Mouse (Mus musculus): ENCODE measurements at regions not wholly inside any gene's neighbourhood (a gene's known extent, or its start where the extent isn't known, plus 50 kb on each side); places are given as distances from the start of the nearest gene placed in this dataset.

DNA sequence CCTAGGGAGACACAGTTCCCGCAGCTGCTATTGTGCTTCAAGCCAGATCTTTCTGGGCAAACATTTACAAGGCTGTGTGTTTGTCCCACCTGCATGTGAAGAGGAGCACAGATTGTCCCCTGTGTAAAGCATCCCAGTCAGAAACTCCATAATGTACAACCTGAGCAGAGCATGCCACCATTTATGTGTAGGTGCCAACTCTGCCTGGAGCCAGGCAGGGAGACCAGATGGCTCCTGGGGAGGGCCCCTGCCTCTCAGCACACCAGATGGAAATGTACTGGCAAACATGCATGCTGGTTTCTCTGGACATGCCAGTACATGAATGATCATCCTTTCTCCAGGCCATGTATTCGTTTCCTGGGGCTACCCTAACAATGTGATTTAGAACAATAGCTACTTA, 98.6 kb upstream of the Foxp3 start:
- DNase-seq = no peak

DNA sequence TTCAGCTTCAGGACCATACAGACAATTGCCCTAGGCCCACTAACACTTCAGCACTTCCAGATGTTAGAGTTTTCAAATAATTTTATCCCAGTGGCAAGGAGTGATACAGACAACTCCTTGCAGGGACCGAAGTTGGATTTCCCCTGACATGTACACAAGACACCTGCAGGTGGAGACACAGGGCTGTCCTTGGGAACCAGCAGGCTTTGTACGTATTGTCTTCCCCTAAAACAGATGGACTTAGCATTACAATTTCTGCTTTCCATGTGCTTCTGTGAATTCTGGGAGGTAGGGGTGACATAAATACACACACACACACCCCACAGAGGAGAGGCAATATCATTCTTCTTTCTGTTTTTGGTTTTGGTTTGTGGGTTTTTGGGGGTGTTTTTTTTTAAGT, 98.2 kb upstream of the Usp27x start:
- peak; percentile 54 for DNase-seq

DNA sequence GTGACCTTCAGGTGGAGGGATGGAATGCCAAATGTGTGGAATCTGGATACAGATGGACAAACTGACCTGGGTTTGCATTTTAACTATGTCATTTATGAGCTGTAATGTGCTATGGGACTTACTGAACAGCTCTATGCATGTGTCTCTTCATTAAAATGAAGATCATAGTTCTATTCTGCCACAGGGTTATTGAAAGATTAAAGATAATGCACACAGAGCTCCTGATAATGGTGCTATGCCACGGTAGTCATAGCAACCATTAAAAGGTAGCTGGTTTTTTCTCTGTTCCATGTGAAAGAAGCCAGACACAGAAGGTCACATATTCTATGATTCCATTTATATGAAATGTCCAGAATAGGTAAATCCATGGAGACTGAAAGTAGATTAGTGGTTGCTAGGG, 94.2 kb upstream of the Usp27x start:
- no peak for DNase-seq

DNA sequence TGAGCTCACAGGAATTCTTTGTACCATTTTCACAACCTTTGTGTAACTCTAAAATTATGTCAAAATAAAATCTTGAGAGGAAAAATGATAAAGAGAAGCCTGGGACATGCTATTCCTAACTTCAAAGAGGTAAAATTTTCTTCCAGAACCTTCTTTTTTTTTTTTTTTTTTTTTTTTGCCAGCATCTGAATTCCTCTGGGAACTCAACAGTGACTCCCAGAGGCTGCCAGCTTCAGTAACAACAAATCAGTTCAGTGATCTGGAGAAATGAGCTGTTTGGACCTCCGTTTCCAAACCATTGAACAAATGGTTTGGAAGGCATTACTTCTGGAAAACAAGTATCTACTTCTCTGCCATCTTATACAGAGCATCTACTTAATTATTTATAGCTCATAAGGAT, 92.4 kb upstream of the Usp27x start:
- peak; percentile 13 for DNase-seq

DNA sequence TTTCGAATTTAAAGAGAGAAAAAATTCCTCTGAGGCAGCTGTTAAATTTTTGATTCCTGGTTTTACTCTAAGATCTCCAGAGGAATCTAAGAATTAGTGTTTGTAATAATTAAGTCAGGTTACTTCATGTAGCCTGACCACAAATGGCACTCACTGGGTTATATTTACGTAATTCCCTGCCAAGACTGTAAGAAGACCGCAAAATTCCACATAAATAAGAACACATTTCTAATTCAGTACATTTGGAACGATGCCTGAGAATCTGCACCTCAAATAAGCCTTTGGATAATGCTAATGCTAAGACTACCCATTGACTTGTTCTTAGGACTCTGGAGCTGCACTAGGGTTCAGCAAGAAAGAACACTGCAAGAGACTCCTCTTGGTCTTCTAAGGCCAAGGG, 81.2 kb upstream of the Usp27x start:
- DNase-seq = no peak

DNA sequence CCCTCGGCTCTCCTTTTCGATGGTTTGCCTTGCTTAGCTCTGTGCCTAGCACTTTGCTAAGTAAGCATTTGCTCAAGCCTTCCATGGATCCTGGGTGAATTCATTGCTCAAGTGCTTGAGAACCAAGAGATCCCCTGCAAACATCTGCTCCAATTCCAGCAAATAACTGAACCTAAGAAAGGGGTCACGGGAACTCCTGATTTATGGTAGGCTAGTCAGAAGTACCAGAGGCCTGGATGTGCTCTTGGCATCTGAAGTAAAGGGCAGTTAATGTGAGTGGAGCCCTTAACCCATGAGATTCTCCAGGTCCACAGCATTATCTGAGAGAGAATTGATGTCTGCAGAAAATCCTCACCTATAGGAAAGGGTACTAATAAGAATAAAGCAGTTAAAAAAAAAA, 69.4 kb upstream of the Usp27x start:
- DNase-seq = no peak

DNA sequence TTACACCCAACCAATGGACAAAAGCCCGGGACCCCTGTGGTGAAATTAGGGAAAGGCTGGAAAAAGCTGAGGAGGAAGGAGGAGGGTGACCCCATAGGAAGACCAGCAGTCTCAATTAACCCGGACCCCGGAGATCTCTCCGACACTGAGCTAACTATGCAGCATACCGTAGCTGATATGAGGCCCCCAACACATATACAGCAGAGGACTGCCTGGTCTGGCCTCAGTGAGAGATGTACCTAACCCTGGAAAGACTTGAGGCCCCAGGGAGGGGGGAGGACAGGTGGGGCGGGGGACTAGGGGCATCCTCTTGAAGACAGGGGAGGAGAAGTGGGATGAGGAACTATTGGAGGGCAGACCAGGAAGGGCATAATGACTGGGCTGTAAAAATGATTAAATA, 69.0 kb upstream of the Usp27x start:
- no peak for DNase-seq

DNA sequence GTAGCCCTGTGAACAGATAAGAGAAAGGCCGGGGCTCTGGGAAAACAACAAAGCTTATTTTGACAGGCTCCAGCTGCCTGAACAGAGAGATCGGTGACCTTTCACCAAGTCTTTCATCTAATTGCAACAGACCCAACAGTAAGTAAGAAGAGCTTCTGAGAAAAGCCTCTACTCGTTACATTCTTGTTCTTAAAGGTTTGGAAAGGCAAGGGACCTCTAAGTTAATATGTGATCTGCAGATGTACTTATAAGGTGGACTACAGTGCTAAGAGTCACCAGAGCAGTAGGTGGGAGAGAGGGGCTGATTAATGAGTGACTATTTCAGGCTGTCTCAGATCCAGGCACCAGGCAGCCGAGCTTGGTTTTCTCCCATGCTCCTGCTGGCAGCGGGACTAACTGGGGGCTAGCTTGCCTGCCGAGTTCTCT, 68.4 kb upstream of the Usp27x start:
- DNase-seq = peak; percentile 13

DNA sequence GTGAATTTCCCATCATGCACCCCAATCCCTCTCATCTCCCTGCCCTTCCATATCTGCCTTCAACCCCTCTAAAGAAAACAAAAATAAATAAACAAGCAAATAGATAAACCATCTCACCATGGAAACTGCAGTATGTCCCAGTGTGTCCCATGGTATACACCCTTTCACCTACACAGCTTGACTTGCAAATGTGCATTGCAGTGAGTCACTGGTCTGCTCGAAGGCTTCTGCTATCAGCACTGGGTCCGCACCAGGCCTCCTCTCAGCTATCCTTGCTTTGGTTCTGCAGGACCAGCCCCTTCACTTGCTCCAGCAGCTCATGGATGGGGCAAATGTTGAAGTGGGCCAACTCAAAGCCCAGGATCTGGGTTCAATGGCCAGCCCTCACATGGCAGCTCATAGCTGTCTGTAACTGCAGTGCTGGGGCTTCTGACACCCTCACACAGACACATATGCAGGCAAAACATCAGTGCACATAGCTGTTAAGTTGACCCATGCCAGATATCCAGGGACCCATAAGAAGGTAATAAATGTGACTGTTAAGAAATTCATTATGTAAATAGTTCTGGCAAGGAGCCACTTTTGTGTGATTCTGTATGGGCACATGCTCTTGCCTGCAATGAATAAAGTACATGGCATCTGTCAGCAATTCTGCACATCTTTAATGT, 59.9 kb upstream of the Usp27x start:
- DNase-seq = no peak

DNA sequence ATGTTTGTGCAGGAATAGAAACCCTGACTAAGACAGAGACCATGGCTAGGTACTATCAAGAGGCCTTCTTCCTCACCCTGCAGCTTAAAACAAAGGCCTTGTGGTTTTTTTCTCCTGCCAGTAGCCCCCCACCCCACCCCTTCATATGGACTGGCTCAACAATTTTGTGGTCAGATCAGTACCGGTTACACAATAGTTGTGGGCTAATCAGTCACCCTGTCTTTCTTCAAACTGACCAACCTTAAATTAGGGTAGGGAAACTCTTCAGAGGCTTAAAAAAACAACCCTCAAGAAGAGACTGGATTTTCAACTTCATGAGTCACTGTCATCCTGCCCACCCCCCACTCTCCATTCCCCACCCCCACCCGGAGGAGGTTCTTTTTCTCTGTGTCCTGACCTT, 58.6 kb upstream of the Usp27x start:
- no peak for DNase-seq

DNA sequence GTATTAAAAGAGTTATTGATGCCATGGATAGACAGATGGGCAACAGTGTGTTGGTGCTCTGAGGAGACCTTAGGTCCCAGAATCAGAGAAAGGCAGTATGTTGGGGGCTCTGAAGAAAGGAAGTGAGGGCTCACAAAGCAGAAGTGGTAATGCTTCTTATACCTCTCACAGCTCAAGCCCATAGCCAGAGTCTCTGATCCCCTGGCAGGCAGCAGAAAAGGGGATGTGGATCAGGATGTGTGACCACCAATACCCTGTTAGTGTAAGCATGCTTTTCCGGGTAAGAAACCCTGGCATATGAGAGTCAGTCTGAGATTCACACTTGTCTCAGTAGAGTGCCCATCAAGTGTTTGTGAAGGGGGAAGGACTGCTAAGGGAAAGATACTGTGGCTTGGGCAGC, 54.8 kb upstream of the Usp27x start:
- no peak for DNase-seq

DNA sequence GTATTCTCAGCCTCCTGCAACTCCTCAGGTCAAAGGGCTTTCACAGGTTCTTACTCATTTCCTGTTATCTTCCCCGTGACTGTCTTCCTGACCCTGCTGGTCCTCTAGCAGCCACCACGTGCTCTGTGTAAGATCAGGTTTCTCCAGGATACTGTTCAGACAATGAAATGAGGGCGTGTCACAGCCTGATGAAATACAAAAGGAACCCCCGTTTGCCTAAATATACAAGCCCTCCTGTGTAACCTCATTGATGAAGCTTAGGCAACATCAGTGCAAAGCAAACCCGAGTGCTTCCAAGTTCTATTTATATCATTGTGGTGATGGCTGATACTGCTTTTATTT, 53.9 kb upstream of the Usp27x start:
- DNase-seq = no peak

DNA sequence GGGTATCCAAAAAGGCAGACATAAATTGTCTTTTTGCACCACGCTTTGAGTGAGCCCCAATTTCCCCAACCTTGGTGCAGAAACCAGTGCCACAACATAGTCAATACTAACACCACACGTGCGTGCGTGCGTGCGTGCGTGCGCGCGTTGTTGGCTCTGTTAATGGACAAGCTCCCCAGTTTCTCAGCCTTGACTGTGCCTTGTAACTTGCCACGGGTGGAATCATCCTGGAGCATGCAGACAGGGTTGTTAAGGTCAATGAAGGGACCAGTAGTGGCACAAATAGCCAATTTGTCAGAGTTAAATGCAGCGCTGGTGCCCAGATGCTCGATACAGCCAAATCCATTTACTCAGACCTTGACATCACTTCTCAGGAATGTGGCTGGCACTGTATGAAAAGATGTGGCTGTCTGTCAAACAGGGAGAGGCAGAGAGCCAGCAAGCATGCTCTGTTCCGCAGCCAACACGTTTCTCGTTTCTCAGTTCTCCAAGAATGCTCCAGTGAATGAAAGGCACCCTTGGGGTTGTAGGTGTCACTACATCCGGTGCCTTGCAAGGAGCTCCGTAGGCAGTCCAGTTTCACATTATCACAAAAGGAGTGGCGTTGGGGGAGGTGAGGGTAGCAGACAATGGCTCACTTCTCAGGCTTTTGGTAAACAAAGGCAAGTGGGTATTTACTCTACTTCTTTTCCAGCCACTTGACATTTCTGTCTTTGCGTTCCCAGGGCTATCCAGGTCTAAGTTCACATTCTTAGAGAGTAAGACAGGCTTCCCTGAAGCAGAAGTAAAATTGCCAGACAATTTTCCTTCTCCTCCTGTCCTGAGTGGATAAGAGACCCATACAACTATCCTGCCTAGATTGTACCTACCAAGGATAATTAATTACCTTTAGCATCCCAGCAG, 53.2 kb upstream of the Usp27x start:
- peak; percentile 64 for DNase-seq
